Mouse (Mus musculus): ENCODE measurements around the gene Plcl2. TPM values are rescaled to one million over a fixed set of nuclear protein-coding genes. Genes with fewer than 3 reads are reported as not detected.

The Plcl2 gene
- polyA plus RNA-seq, 1 experiment from 2014 or later, result 9.2 TPM

DNA sequence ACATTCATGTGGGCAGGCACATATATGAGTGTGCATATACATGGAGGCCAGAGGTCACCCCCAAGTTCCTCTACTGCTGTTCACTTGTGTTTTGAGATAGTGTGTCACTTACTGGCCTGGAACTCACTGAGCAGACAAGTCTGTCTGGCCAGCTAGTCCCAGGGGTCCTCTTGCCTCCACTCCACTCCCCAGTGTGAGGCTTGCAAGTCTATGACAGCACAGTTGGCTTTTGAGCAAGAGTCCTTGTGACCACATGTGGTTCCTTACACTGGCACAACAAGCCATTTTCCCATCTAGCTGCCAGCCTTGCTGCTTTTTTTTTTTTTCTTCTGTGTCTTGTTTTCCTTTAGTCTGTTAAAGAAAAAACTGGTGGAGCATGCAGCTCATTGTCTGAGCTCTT, 148.1 kb downstream of the Plcl2 start:
- Histone ChIP-seq H3K4me1 (ENCODE audit: control insufficient read depth, insufficient read depth, low read length) (no peaks in the 10 kb centered on the region; the same call in 1 of the 2 replicates), H3K4me2 (ENCODE audit: low read length) (no peak overlapping the region), H3K9me3 (replicated peaks; ENCODE audit: control insufficient read depth, low read length, poor library complexity, severe bottlenecking) (no peaks in the 10 kb centered on the region), H3K4me3 (ENCODE audit: low read depth, low read length) (no peak overlapping the region), H3K9ac (ENCODE audit: low read depth, low read length) (no peak overlapping the region), H3K27me3 (ENCODE audit: control insufficient read depth, insufficient read depth, low read depth, low read length) (no peaks in the 10 kb centered on the region), H3K27ac (ENCODE audit: low read length) (no peak overlapping the region), H3K36me3 (ENCODE audit: control insufficient read depth, insufficient read depth, low read length) (no peaks in the 10 kb centered on the region)
- no peak for ATAC-seq

DNA sequence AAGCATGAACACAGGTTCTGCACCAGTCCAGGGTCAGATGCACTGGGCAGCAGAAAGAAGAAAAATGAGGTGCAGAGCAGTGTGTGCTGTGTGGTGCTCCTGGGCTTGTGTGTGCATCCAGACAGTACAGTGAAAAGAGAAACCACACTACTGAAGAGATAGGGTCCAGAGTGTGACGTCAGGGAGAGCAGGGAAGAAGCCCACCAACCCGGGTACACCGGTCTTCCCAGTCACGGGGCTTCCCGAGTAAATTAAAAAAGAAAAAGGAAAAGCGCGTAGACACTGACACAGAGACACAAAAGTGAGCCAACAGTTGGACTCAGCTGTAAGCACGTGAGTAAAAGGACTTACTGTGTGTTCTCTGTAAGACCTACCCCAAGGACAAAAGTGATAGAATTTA, 149.7 kb downstream of the Plcl2 start:
- ATAC-seq, result no peak
- H3K27me3 ChIP-seq (ENCODE audit: control insufficient read depth, insufficient read depth, low read depth, low read length), result no peaks in the 10 kb centered on the region
- H3K4me3 ChIP-seq (ENCODE audit: low read depth, low read length), result no peak overlapping the region
- H3K27ac ChIP-seq (ENCODE audit: low read length), result no peak overlapping the region
- WGBS, result 93% methylated on average over 8 of the region's 8 CpGs
- no peak overlapping the region for H3K9ac ChIP-seq (ENCODE audit: low read depth, low read length)
- no peaks in the 10 kb centered on the region for H3K36me3 ChIP-seq (ENCODE audit: control insufficient read depth, insufficient read depth, low read length)
- H3K4me1 ChIP-seq (ENCODE audit: control insufficient read depth, insufficient read depth, low read length), result no peaks in the 10 kb centered on the region; the same call in 1 of the 2 replicates
- H3K4me2 ChIP-seq (ENCODE audit: low read length), result no peak overlapping the region
- no peaks in the 10 kb centered on the region for H3K9me3 ChIP-seq (replicated peaks; ENCODE audit: control insufficient read depth, low read length, poor library complexity, severe bottlenecking)

- WGBS, result 95% methylated on average over 9 of the region's 9 CpGs
- no peak overlapping the region for H3K9ac ChIP-seq (ENCODE audit: low read depth, low read length)
Measured at GRCm38 (mm10) chr17:50667596-50667995, 158.4 kb downstream of the Plcl2 start.

DNA sequence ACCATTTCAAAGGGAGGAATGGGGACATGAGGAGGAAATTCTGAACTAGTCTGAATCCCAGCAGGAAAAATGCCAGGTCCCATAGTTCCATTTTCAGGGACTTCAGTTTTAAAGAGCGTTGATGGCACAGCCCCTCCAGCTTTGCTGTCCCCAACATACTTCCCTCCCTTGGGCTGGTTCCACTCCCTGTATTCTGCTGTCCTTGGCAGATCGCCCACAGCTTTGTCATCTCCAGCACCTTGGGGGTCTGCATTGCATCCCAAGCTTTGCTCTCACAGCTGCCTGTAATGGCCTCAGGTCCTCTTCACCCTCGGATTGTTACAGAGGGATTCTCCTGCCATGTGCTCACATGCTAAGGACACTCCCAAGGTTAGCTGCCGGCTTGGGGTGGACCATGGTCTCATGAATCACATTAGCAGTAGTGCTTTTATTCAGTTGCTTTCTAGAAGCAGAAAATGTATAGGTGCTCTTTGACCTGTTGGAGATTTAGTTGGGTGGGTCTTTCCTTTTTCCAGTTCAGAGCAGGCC, 159.5 kb downstream of the Plcl2 start:
- H3K4me1 ChIP-seq (ENCODE audit: control insufficient read depth, insufficient read depth, low read length), result no peaks in the 10 kb centered on the region
- no peak overlapping the region for H3K9ac ChIP-seq (ENCODE audit: low read depth, low read length)
- no peaks in the 10 kb centered on the region; the same call in 1 of the 2 replicates for H3K36me3 ChIP-seq (ENCODE audit: control insufficient read depth, insufficient read depth, low read length)
- no peak overlapping the region for H3K4me3 ChIP-seq (ENCODE audit: low read depth, low read length)
- H3K27me3 ChIP-seq (ENCODE audit: control insufficient read depth, insufficient read depth, low read depth, low read length), result no peaks in the 10 kb centered on the region
- ATAC-seq, result no peak
- H3K27ac ChIP-seq (ENCODE audit: low read length), result no peak overlapping the region
- H3K4me2 ChIP-seq (ENCODE audit: low read length), result no peak overlapping the region
- no peaks in the 10 kb centered on the region for H3K9me3 ChIP-seq (replicated peaks; ENCODE audit: control insufficient read depth, low read length, poor library complexity, severe bottlenecking)
- 84% methylated on average over 4 of the region's 4 CpGs for WGBS

More at GRCm38 (mm10) chr17:50667596-50667995, 158.4 kb downstream of the Plcl2 start:
- no peak for ATAC-seq
- Histone ChIP-seq H3K9me3 (replicated peaks; ENCODE audit: control insufficient read depth, low read length, poor library complexity, severe bottlenecking) (no peaks in the 10 kb centered on the region), H3K4me1 (ENCODE audit: control insufficient read depth, insufficient read depth, low read length) (no peaks in the 10 kb centered on the region), H3K4me2 (ENCODE audit: low read length) (no peak overlapping the region), H3K36me3 (ENCODE audit: control insufficient read depth, insufficient read depth, low read length) (no peaks in the 10 kb centered on the region), H3K27ac (ENCODE audit: low read length) (no peak overlapping the region), H3K27me3 (ENCODE audit: control insufficient read depth, insufficient read depth, low read depth, low read length) (no peaks in the 10 kb centered on the region), H3K4me3 (ENCODE audit: low read depth, low read length) (no peak overlapping the region)

- H3K27me3 ChIP-seq (ENCODE audit: control insufficient read depth, insufficient read depth, low read depth, low read length), result no peaks in the 10 kb centered on the region
- WGBS, result 75% methylated on average over 5 of the region's 5 CpGs
- no peak overlapping the region for H3K4me2 ChIP-seq (ENCODE audit: low read length)
- ATAC-seq, result no peak
- H3K9ac ChIP-seq (ENCODE audit: low read depth, low read length), result no peak overlapping the region
- no peaks in the 10 kb centered on the region; the same call in 1 of the 2 replicates for H3K36me3 ChIP-seq (ENCODE audit: control insufficient read depth, insufficient read depth, low read length)
- no peak overlapping the region for H3K27ac ChIP-seq (ENCODE audit: low read length)
- no peak overlapping the region for H3K4me3 ChIP-seq (ENCODE audit: low read depth, low read length)
- no peaks in the 10 kb centered on the region for H3K9me3 ChIP-seq (replicated peaks; ENCODE audit: control insufficient read depth, low read length, poor library complexity, severe bottlenecking)
- H3K4me1 ChIP-seq (ENCODE audit: control insufficient read depth, insufficient read depth, low read length), result no peaks in the 10 kb centered on the region
Measured at GRCm38 (mm10) chr17:50671416-50671815, 162.2 kb downstream of the Plcl2 start.

DNA sequence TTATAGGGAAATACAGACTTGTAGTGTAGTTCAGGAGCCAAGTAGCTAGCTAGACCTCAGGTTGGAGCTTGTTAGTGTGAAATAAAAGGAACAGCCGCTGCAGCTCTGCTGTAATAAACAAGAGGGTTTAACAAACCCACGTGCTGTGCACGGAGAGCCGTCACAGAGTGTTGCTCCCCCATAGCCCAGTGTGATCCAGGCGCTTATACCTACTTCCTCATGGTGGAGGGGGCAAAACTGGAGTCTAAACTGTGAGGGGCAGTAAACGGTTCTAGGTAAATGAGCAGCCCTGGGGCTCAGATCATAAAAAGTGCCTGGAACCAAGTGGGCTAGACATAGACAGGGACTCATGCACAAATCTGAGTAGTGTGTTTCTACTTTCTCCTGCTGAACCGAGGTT, 165.4 kb downstream of the Plcl2 start:
- no peaks in the 10 kb centered on the region; the same call in 1 of the 2 replicates for H3K36me3 ChIP-seq (ENCODE audit: control insufficient read depth, insufficient read depth, low read length)
- no peak overlapping the region for H3K4me2 ChIP-seq (ENCODE audit: low read length)
- no peak overlapping the region for H3K9ac ChIP-seq (ENCODE audit: low read depth, low read length)
- no peaks in the 10 kb centered on the region for H3K4me1 ChIP-seq (ENCODE audit: control insufficient read depth, insufficient read depth, low read length)
- H3K27me3 ChIP-seq (ENCODE audit: control insufficient read depth, insufficient read depth, low read depth, low read length), result no peaks in the 10 kb centered on the region
- no peak overlapping the region for H3K4me3 ChIP-seq (ENCODE audit: low read depth, low read length)
- H3K9me3 ChIP-seq (replicated peaks; ENCODE audit: control insufficient read depth, low read length, poor library complexity, severe bottlenecking), result no peaks in the 10 kb centered on the region
- WGBS, result 89% methylated on average over 7 of the region's 7 CpGs
- ATAC-seq, result no peak
- no peak overlapping the region for H3K27ac ChIP-seq (ENCODE audit: low read length)

GRCm38 (mm10) chr17:50675231-50675630, 166.0 kb downstream of the Plcl2 start:
- no peak for ATAC-seq
- H3K4me1 ChIP-seq (ENCODE audit: control insufficient read depth, insufficient read depth, low read length), result no peaks in the 10 kb centered on the region
- 93% methylated on average over 11 of the region's 11 CpGs for WGBS

GRCm38 (mm10) chr17:50677334-50677733, 168.1 kb downstream of the Plcl2 start:
- Histone ChIP-seq H3K4me3 (ENCODE audit: low read depth, low read length) (no peak overlapping the region), H3K9me3 (replicated peaks; ENCODE audit: control insufficient read depth, low read length, poor library complexity, severe bottlenecking) (no peaks in the 10 kb centered on the region), H3K4me1 (ENCODE audit: control insufficient read depth, insufficient read depth, low read length) (no peaks in the 10 kb centered on the region), H3K36me3 (ENCODE audit: control insufficient read depth, insufficient read depth, low read length) (no peaks in the 10 kb centered on the region; the same call in 1 of the 2 replicates), H3K27me3 (ENCODE audit: control insufficient read depth, insufficient read depth, low read depth, low read length) (no peaks in the 10 kb centered on the region), H3K9ac (ENCODE audit: low read depth, low read length) (no peak overlapping the region), H3K4me2 (ENCODE audit: low read length) (no peak overlapping the region), H3K27ac (ENCODE audit: low read length) (no peak overlapping the region)
- no peak for ATAC-seq
- WGBS, result 97% methylated on average over 14 of the region's 14 CpGs

More at GRCm38 (mm10) chr17:50675231-50675630, 166.0 kb downstream of the Plcl2 start:
- Histone ChIP-seq H3K27ac (ENCODE audit: low read length) (no peak overlapping the region), H3K4me2 (ENCODE audit: low read length) (no peak overlapping the region), H3K9me3 (replicated peaks; ENCODE audit: control insufficient read depth, low read length, poor library complexity, severe bottlenecking) (no peaks in the 10 kb centered on the region), H3K4me3 (ENCODE audit: low read depth, low read length) (no peak overlapping the region), H3K36me3 (ENCODE audit: control insufficient read depth, insufficient read depth, low read length) (no peaks in the 10 kb centered on the region; the same call in 1 of the 2 replicates), H3K27me3 (ENCODE audit: control insufficient read depth, insufficient read depth, low read depth, low read length) (no peaks in the 10 kb centered on the region), H3K9ac (ENCODE audit: low read depth, low read length) (no peak overlapping the region)

DNA sequence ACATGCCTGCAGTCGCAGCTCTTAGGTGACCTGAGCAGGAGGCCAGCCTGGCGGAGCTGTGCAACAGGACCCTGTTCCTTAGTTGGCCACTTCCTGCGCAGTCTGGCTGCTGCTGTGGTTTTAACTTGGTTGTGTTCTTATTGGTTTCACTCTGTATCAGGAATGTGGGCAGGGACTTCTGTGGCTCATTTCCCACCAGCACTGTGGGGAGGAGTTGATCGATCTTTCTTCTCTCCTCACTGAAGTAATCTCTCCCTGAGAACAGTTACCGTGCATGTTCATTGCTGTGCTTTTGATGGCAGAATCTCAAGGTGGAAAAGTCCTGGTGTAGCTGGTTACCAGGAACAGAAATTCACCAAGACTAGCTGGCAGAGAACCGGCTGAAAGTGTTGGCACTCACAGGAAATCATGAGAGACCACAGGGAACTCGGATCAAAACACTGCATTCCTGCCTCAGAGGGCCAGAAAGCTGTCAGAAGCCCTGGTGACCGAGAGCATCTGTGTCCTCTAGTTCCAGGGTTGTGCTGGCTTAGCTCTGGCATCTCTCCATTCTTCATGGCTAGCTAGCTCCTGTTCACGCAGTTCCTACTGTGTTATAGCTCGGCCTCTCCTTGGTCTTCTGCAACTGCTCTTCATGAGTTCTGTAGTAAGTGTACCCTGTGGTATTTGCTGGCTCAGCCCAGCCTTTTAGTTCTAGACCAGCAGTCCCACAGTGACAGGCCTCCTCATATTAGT, 168.9 kb downstream of the Plcl2 start:
- Histone ChIP-seq H3K9ac (ENCODE audit: low read depth, low read length) (no peak overlapping the region), H3K4me3 (ENCODE audit: low read depth, low read length) (no peak overlapping the region), H3K9me3 (replicated peaks; ENCODE audit: control insufficient read depth, low read length, poor library complexity, severe bottlenecking) (no peaks in the 10 kb centered on the region), H3K27me3 (ENCODE audit: control insufficient read depth, insufficient read depth, low read depth, low read length) (no peaks in the 10 kb centered on the region), H3K4me1 (ENCODE audit: control insufficient read depth, insufficient read depth, low read length) (no peaks in the 10 kb centered on the region), H3K36me3 (ENCODE audit: control insufficient read depth, insufficient read depth, low read length) (no peaks in the 10 kb centered on the region; the same call in 1 of the 2 replicates), H3K27ac (ENCODE audit: low read length) (no peak overlapping the region), H3K4me2 (ENCODE audit: low read length) (no peak overlapping the region)
- ATAC-seq, result no peak
- WGBS, result 70% methylated on average over 10 of the region's 10 CpGs
